Mouse (Mus musculus): ENCODE measurements around the gene Vps37d.

Gene Vps37d

GRCm38 (mm10) chr5:135077564-135078481 lies at the start of gene Vps37d:
Gene Vps37d, minus strand, starts transcription at chr5:135078266.
- peak; percentile 77 for DNase-seq (ENCODE audit: low spot score)

DNA sequence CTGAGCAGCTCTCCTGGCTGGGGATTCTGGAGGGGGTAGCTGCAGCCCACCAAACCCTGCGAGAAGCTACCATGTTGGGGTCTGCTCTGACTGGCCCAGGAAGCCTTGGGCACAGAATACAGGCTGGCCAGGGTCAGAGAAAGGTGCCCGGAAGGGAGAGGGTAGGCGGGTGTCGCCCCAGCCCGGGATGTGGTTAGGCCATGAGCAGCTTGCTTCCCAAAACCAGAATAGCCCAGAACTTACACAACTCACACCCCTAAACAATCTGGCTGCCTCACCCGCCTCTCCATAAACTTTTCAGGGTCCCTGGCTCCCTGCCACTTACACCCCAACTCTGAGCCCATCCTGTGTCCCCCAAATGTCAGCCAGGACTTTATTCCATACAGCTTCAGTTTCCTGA lies 49.6 kb upstream of the Vps37d start:
- DNase-seq (ENCODE audit: low spot score) = no peak

GRCm38 (mm10) chr5:135126121-135126520 lies 48.1 kb upstream of the Vps37d start:
- no peak for DNase-seq (ENCODE audit: low spot score)

GRCm38 (mm10) chr5:135120753-135121152 lies 42.7 kb upstream of the Vps37d start:
- no peak for DNase-seq (ENCODE audit: low spot score)

DNA sequence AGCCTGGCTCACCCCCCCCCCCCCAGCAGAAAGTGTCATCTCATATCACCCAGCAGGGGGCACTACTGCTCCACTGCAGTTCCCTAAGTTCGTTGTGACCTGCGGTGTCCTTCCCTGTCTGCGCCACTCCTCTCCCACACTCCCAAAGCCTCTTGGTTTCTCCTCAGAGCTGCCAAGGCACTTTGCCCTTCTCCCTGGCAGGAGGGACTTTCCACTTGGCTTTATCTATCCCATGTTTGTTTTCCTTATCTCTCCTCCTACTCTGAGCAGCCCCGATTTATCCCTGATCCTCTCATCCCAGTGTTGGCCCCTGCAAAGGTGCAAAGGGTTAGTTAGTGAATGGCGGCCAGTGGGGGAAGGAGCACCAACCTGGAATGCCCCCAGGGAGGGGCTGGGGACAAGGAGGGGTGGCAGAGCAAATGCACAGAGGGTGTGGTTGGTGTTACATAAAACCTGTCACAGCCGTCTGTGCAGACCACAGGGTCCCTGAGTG lies 40.6 kb upstream of the Vps37d start:
- DNase-seq (ENCODE audit: low spot score) = peak; percentile 72

DNA sequence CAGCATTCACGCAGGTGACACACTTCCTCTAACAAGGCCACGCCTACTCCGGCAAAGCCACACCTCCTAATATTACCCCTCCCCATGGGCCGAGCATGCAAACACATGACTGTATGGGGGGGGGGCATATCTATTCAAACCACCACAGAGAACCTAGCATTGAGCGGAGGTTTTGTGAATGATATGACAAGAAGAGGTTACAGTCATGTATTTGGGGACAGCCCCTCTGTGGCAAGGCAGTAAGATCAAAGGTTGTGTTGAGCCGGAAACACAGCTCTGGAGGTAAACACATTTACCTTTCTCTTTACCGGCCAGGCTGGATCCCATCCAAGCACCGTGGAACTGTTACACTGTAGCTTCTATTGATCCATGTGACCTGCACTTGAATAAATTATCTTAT lies 37.2 kb upstream of the Vps37d start:
- DNase-seq (ENCODE audit: low spot score) = no peak

DNA sequence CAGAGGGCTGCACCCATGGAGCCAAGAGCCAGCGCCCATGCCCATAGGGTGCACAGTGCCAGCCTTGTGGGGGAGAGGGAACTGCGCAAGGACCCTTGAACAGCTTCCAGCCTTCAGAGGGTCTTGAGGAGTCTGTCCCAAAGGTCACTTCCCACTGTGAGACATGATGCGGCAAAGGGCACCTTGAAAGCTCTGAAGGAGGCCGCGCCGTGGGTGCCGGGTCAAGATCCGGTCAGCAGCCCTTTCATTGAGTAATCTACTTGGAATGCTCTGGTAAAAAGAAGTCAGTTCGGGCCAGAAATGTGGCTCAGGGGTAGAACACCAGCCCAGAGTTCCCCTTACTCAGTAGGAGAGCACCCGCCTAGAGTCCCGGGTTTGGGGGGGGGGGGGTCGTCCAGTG lies 35.7 kb upstream of the Vps37d start:
- no peak for DNase-seq (ENCODE audit: low spot score)

DNA sequence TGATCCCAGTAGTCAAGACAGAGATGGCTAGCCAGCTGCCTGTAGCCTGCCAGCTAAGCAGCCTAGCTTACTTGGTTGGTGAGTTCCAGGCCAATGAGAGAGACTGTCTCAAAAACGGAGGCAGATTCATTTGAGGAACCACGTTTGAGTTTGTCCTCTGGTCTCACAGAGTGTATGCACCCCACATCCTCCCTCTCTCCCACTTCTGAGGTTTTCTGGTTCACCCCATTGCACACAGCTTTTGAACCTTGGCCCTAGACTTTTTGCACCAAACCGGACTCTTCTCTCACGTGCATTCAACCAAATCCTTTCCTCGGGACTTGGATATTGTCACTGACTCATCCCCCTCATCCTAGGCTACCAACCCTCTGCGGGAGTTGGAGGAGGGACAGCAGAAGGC lies 31.9 kb upstream of the Vps37d start:
- no peak for DNase-seq (ENCODE audit: low spot score)

DNA sequence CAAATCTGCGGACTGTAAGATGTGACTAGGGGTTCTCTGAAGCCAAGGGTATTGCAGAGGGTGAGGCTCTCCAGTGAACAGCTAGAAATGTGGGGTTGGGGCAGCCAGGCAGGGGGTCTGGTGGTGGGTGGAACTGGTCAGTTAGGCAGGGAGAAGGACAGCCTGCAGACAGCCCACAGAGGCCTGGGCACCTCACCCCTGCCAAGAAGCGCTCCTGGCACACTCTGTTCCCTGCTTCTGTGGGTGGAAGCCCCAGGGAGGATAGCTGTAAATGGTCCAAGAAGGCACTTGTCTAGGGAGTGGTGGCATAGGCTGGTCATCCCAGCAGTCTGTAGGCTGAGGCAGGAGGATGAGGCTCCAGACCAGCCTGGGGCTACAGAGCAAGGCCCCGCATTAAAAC lies 31.4 kb upstream of the Vps37d start:
- no peak for DNase-seq (ENCODE audit: low spot score)

DNA sequence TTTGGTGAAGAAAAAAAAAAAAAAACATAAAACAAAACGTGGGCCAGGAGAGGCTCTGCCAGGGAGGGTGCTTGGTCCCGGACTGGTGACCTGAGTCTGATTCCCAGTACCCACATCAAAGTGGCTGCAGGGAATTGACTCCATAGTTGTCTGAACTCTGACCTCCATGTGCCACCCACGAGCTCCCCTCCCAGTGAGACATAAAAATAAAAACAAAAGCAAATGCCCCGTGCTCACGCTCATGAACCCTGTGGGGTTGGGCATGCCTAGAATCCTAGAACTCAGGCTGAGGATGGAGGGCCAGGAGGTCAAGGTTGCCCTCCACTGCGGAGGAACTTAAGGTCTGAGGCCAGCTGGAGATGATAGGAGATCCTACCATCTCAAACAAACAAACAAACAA lies 31.0 kb upstream of the Vps37d start:
- no peak for DNase-seq (ENCODE audit: low spot score)

- peak; percentile 75 for DNase-seq (ENCODE audit: low spot score)
These were observed 29.7 kb upstream of the Vps37d start for GRCm38 (mm10) chr5:135107521-135108501.

DNA sequence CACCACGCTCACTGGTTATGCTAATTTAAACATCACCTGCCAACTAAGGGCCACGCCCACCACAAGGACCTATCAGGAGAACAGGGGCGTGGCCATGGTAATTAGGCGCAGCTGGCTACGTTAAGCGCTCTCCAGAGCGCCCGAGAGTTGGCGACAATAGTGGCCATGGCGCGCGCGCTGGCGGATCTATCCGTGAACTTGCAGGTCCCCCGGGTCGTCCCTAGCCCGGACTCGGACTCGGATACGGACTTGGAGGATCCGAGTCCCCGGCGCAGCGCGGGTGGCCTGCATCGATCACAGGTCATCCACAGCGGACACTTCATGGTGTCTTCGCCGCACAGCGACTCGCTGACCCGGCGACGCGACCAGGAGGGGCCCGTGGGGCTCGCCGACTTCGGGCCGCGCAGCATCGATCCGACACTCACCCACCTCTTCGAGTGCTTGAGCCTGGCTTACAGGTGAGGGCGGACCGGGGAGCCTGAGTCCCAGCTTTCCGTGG lies 28.7 kb upstream of the Vps37d start:
- DNase-seq (ENCODE audit: low spot score) = peak; percentile 98

GRCm38 (mm10) chr5:135103999-135104660 lies 26.1 kb upstream of the Vps37d start:
- DNase-seq (ENCODE audit: low spot score) = peak; percentile 38

GRCm38 (mm10) chr5:135100981-135101380 lies 22.9 kb upstream of the Vps37d start:
- no peak for DNase-seq (ENCODE audit: low spot score)

GRCm38 (mm10) chr5:135089653-135090052 lies 11.6 kb upstream of the Vps37d start, which contains the start of gene Mlxipl:
Gene Mlxipl, plus strand, starts transcription at chr5:135089890.
- peak; percentile 12 for DNase-seq (ENCODE audit: low spot score)

GRCm38 (mm10) chr5:135086871-135087270 lies 8.8 kb upstream of the Vps37d start:
- no peak for DNase-seq (ENCODE audit: low spot score)

- DNase-seq (ENCODE audit: low spot score) = no peak
These were observed 2.5 kb upstream of the Vps37d start for GRCm38 (mm10) chr5:135080539-135080938.

GRCm38 (mm10) chr5:135079578-135079977 lies 1.5 kb upstream of the Vps37d start:
- no peak for DNase-seq (ENCODE audit: low spot score)

GRCm38 (mm10) chr5:135078482-135078810 lies 380 bp upstream of the Vps37d start:
- DNase-seq (ENCODE audit: low spot score) = no peak

- DNase-seq (ENCODE audit: low spot score) = peak; percentile 60
These were observed 1.0 kb downstream of the Vps37d start for GRCm38 (mm10) chr5:135076931-135077505.

DNA sequence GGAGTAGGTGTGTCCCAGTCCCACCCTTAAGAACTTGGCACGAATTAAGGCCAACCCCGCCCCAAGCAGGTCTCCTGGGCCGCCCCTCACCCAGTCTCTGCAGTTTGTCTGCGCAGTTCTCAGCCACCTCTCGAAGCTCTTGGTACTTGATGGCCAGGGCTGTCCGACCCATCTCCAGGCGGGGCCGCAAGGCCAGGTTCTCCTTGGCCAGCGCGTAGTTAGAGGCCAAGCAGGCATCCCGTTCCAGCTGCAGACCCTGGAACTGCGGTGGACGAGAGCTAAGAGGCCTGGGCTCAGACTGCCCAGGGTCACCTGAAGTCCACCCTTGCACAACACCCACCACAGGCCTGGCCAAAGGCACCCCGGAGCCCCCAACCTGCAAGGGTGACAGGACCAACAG lies 1.7 kb downstream of the Vps37d start:
- DNase-seq (ENCODE audit: low spot score) = no peak

Measured in embryo, embryonic 10 days (tissue).